Mouse (Mus musculus): ENCODE data around the gene Insig2.

Gene Insig2

GRCm38 (mm10) chr1:121323501-121323900 lies 8.9 kb downstream of the Insig2 start:
- DNase-seq: no peak

- no peak for DNase-seq
Observed at GRCm38 (mm10) chr1:121314766-121315428, 17.5 kb downstream of the Insig2 start.

GRCm38 (mm10) chr1:121313181-121313580 lies 19.2 kb downstream of the Insig2 start:
- DNase-seq: no peak

- DNase-seq: no peak
Observed at GRCm38 (mm10) chr1:121312326-121312725, 20.1 kb downstream of the Insig2 start.

DNA sequence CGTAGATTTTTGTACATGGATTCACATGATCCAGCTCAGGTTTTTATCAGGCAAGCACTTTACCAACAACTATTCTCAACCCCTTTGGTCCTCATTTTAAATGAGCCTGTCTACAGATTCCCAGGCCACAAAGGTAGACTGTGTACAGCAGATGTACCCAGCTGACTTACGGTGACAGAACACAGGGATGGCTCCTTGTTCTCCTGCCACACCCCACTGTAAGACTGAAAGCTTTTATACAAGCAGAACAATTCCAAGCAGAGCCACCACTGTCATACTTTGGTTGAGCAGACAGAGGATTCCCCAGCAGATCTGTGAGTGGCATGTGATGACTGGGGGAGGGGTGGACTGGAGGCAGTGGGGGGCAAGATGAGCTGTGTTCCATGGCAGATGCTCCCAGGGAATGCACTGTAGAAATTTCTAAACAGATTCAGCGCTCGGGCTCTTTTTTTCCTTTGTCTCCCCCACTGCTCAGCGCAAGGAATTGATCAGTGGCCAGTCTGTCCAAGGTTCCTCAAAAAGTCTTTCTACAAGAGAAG lies 35.6 kb downstream of the Insig2 start:
- DNase-seq: no peak

DNA sequence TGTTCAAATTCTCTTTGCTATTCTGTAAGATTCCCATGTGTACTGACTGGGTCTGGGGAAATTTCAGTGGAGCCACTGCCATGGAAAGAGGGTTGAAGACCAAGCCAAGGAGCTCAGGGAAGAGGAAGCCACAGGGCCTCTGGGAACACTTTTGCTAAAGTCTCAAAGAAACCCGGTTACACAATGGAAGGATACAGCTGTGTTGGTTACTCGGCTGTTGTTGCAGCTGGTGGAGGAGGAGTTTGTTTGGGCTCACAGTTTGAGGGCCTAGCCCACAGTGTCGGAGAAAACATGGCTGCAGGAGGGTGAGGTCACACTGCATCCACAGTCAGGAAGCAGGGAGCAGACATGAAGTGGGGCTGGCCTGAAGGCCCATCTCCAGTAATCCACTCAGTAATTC lies 38.8 kb downstream of the Insig2 start:
- no peak for DNase-seq

- DNase-seq: no peak
Observed at GRCm38 (mm10) chr1:121290841-121291240, 41.5 kb downstream of the Insig2 start.

DNA sequence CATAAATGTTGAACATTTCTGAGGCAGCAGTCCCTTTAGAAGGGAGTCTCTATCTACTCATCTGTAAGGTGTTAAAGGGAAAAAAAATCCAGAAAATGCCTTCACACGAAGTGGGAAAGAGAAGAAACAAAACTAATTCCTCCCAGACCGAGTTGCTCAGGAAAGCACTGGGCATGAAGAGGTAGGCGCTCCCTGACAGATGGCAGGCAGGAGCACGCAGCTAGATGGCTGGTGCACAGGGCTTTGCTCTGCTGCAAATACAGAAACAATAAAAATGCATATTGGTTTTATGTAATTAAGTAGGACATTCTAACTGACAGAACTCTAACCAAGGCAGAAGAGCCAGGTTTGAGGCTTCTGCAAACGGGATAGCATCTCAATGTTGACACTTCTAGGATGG lies 42.0 kb downstream of the Insig2 start:
- DNase-seq: no peak

DNA sequence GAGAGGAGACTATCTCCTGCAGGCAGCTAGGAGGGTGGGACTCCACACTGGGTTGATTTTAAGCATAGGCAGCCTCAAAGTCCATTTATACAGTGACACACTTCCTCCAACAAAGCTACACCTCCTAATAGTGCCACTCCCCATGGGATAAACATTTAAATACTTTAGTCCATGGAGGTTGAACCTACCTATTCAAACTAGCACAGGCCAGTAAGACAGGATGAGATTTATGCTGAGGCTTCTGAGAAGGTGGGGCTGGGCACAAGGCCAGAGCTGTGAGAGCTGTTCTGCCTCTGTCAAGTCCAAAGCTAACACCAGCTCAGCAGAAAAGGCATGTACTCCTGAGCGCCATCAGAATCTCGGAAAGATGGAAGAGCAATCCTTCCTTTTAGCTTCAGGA lies 48.2 kb downstream of the Insig2 start:
- DNase-seq: no peak

DNA sequence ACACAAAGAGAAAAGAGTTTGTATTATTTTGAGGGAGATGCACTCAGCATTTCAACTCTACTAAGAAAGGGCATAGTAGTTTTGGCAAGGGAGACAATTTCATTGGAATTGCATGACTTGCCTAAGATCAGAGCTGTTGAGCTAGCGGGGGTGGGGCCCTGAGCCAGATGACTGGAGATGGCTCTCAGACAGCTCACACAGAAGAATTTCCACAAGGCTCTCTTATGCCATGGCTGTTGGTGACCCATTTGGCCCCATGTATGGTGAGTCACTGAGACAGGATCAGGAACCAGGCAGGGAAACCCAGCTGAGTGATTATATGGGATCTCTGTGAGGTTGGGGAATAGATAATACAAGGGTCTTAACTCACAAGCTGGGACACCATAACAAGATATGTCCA lies 51.9 kb downstream of the Insig2 start:
- DNase-seq: no peak

- DNase-seq: no peak
Observed at GRCm38 (mm10) chr1:121278370-121278769, 54.0 kb downstream of the Insig2 start.

DNA sequence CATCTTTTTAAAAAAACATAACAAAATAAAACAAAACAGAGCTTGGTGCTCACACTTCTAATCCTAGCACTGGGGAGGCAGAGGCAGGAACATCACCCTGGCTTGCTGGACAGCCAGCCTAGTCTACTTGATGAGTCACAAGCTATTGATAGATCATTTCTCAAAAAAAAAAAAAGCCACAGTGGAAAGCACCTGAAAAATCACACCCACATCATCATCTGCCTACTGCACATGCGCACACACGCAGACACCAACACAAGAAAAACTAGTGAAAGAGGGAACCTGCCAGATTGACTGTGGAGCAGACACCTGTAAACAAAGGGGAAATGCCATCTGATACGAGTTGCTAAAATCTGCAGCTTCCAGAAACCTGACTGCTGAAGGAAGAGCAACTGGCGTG lies 54.9 kb downstream of the Insig2 start:
- DNase-seq: no peak

GRCm38 (mm10) chr1:121275961-121276506 lies 56.4 kb downstream of the Insig2 start:
- no peak for DNase-seq

DNA sequence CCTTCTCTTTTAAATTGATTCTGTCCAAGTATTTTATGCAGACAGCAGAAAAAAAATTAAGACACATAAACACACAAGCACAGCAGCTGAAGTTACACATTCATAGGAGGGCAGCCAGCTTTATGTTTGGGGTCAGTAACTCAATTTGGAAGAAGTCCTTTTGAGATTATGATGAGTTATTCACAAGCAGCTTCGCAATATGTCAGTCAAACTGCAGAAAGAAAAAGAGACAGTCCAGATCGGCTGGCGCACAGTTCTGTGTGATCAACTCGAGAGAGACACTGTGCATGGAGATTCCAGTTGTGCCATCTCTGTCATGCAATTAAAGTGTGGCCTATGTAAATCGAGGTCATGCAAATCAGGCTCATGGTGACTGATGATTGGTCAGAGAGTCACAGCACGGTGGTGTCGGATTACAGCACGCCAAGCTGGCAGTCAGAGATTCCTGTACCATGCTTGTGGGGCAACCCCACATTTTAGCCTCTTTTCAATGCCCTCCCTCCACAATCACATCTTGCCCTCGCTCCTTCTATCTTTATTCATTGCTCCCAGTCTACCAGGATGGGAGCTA lies 72.1 kb downstream of the Insig2 start:
- DNase-seq: no peak

Measured in thymus, postnatal 36 days (tissue).